Mouse (Mus musculus) kidney, embryonic 16.5 days (tissue): Measurements from ENCODE around the gene A4galt. TPM values are rescaled to one million over a fixed set of nuclear protein-coding genes. Genes with fewer than 3 reads are reported as not detected.

Experiments
- ATAC-seq: fragments of 200-750 bp; cut with Nextera tagmentation; 2 replicates; pipeline ENCODE4 v1.8.0; 2017; ENCODE audit warnings: moderate TSS enrichment; ENCODE audit not compliant: low FRiP score, low TSS enrichment
- H3K27ac ChIP-seq: fragments of 300-500 bp; sonication (generic); 2 replicates; pipeline ENCODE4 v1.5.1; 2014; ENCODE audit warnings: low read length
- H3K27me3 ChIP-seq: fragments of 300-500 bp; sonication (generic); 2 replicates; pipeline ENCODE4 v1.6.1; 2014; ENCODE audit warnings: low read length, control low read depth, mixed read lengths; ENCODE audit not compliant: insufficient read depth
- H3K36me3 ChIP-seq: fragments of 300-500 bp; sonication (generic); 2 replicates; pipeline ENCODE4 v1.6.1; 2014; ENCODE audit warnings: low read length, control low read depth, mixed read lengths; ENCODE audit not compliant: insufficient read depth
- H3K4me1 ChIP-seq: fragments of 300-500 bp; sonication (generic); 2 replicates; pipeline ENCODE4 v1.6.1; 2014; ENCODE audit warnings: low read length, control low read depth, mixed read lengths; ENCODE audit not compliant: insufficient read depth
- H3K4me2 ChIP-seq: fragments of 300-500 bp; sonication (generic); replicated peaks from 2 replicates; pipeline ENCODE4 v1.6.1; 2014; ENCODE audit warnings: low read depth, low read length
- H3K4me3 ChIP-seq: fragments of 300-500 bp; sonication (generic); 2 replicates; pipeline ENCODE4 v1.5.1; 2014; ENCODE audit warnings: mild to moderate bottlenecking, low read length
- H3K9ac ChIP-seq: fragments of 300-500 bp; sonication (generic); replicated peaks from 2 replicates; pipeline ENCODE4 v1.6.1; 2014; ENCODE audit warnings: low read length
- H3K9me3 ChIP-seq: fragments of 300-500 bp; sonication (generic); 2 replicates; pipeline ENCODE4 v1.6.1; 2016; ENCODE audit warnings: low read length, control low read depth
- WGBS: fragments of 180-500 bp; shearing (Covaris S2); extraction: QIAGEN DNeasy Blood & Tissue Kit; methylation state at CpG from one replicate; pipeline ENCODE4 v1.1.7; 2014; 5-methylcytosine and 5-hydroxymethylcytosine counted together
- polyA plus RNA-seq: library from polyadenylated mRNA; unstranded; fragments of >200 nt; fragmentation: Nextera tagmentation; extraction: Ambion mirVana; gene quantifications from 2 replicates; pipeline ENCODE4 v1.2.1, GENCODE M21; 2015

The A4galt gene
- polyA plus RNA-seq, 1 experiment from 2014 or later, result 22.9 TPM

GRCm38 (mm10) chr15:83180004-83180403, 71.6 kb downstream of the A4galt start:
- H3K27ac ChIP-seq, result no peak overlapping the region
- 77% methylated on average over 6 of the region's 6 CpGs for WGBS
- no peak for ATAC-seq
- no peaks in the 10 kb centered on the region for H3K27me3 ChIP-seq
- peaks cover 3% of the 10 kb centered on the region; the same call in 1 of the 2 replicates for H3K4me1 ChIP-seq
- no peaks in the 10 kb centered on the region for H3K9me3 ChIP-seq
- no peak overlapping the region for H3K9ac ChIP-seq
- no peaks in the 10 kb centered on the region for H3K36me3 ChIP-seq
- no peak overlapping the region for H3K4me2 ChIP-seq
- no peak overlapping the region for H3K4me3 ChIP-seq

Other genes starting within 250 kb of the A4galt start
- 2.6 and 3.3 TPM in 2 replicates for gene Nfam1, start 218.5 kb downstream of the A4galt start, polyA plus RNA-seq
- 67.5 and 70.7 TPM in 2 replicates for gene Serhl, start 162.3 kb downstream of the A4galt start, polyA plus RNA-seq
- gene Rrp7a, start 129.0 kb downstream of the A4galt start, polyA plus RNA-seq, result 67.5 and 69.3 TPM in 2 replicates
- 153 and 161 TPM in 2 replicates for gene Poldip3, start 102.4 kb downstream of the A4galt start, polyA plus RNA-seq
- gene Cyb5r3, start 79.2 kb downstream of the A4galt start, polyA plus RNA-seq, result 172 and 202 TPM in 2 replicates
- 39.2 and 41.1 TPM in 2 replicates for gene Arfgap3, start 98.5 kb upstream of the A4galt start, polyA plus RNA-seq
- 85.4 and 92.0 TPM in 2 replicates for gene Pacsin2, start 212.8 kb upstream of the A4galt start, polyA plus RNA-seq